8 mouse cellular contexts compared by ENCODE assay signal in the genomic region with DNA sequence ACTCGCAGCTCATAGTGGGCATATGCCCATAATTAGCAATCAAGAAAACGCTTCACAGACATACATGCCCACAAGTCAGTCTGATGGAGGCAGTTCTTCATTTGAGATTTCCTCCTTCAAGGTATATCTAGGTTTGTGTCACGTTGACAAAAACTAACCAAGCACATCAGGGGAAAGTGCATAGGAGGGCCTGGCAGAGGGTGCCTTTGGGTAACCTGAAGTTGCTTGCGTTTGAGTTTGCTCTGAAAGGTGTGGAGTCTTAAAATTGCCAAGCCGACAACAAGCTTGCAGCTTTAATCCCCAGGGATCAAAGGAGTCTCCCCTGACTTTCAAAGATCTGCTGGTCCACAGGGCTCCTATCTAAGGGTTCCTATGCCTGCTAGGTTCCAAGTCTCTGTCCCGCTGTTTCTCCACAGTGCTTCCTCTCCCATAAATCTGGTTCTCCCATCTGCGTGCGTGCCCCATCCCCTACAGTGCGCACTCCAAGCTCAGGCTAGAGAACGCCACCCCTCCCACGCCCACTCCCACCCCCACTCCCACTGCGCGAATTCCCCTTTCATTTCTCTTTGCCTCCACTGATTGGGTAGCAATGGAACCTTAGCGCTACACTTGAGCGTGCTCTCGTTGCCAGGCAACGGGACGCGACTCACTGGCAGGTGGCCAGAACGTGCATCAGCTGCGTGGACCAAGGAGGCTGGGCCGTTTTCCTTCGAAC. TPM values are rescaled to one million over a fixed set of nuclear protein-coding genes. Genes with fewer than 3 reads are reported as not detected.
DNase-seq lines count a peak whose midpoint lies in the region; ATAC-seq and TF ChIP-seq lines count a peak whose summit lies in the region.

A gene (plus strand): TSS at position 683 of the 715 bp plus-strand sequence.

- no peaks in the 10 kb centered on the region for H3K27me3 ChIP-seq in forebrain, embryonic 15.5 days
- no peaks in the 10 kb centered on the region for H3K27me3 ChIP-seq in hindbrain, embryonic 10.5 days (ENCODE audit: insufficient read depth, poor library complexity, severe bottlenecking)
- H3K27me3 ChIP-seq in lung, embryonic 14.5 days (ENCODE audit: insufficient read depth, low read length), result no peaks in the 10 kb centered on the region

- H3K9me3 ChIP-seq in forebrain, embryonic 15.5 days, result no peaks in the 10 kb centered on the region
- H3K9me3 ChIP-seq in hindbrain, embryonic 10.5 days, result no peaks in the 10 kb centered on the region
- no peaks in the 10 kb centered on the region for H3K9me3 ChIP-seq in lung, embryonic 14.5 days (ENCODE audit: low read depth, low read length)

- 12% methylated on average over 23 of the region's 23 CpGs for WGBS in forebrain, embryonic 15.5 days
- 13% methylated on average over 23 of the region's 23 CpGs for WGBS in hindbrain, embryonic 10.5 days
- WGBS in lung, embryonic 14.5 days, result 10% methylated on average over 23 of the region's 23 CpGs

- peak within 1 kb of the TSS; percentile 48 for H3K4me3 ChIP-seq in forebrain, embryonic 15.5 days
- H3K4me3 ChIP-seq in hindbrain, embryonic 10.5 days, result peak within 1 kb of the TSS; percentile 55
- H3K4me3 ChIP-seq in lung, embryonic 14.5 days (ENCODE audit: low read depth, low read length), result peak within 1 kb of the TSS; percentile 35

- peak within 1 kb of the TSS; percentile 39 for H3K9ac ChIP-seq in forebrain, embryonic 15.5 days (replicated peaks)
- peak within 1 kb of the TSS; percentile 9; the same call in 1 of the 2 replicates for H3K9ac ChIP-seq in lung, embryonic 14.5 days

- no peaks in the 10 kb centered on the region for H3K36me3 ChIP-seq in forebrain, embryonic 15.5 days
- H3K36me3 ChIP-seq in hindbrain, embryonic 10.5 days, result no peaks in the 10 kb centered on the region
- no peaks in the 10 kb centered on the region for H3K36me3 ChIP-seq in lung, embryonic 14.5 days (ENCODE audit: insufficient read depth)

- ATAC-seq in forebrain, embryonic 15.5 days (replicated peaks), result peak; percentile 96
- peak; percentile 91 for ATAC-seq in lung, embryonic 14.5 days (ENCODE audit: insufficient read depth)

- peaks cover 8% of the 10 kb centered on the region for H3K4me1 ChIP-seq in forebrain, embryonic 15.5 days
- peaks cover 7% of the 10 kb centered on the region for H3K4me1 ChIP-seq in hindbrain, embryonic 10.5 days (replicated peaks)
- H3K4me1 ChIP-seq in lung, embryonic 14.5 days (ENCODE audit: insufficient read depth), result no peaks in the 10 kb centered on the region

- H3K4me2 ChIP-seq in forebrain, embryonic 15.5 days (replicated peaks), result peak within 1 kb of the TSS; percentile 77
- peak within 1 kb of the TSS; percentile 62 for H3K4me2 ChIP-seq in lung, embryonic 14.5 days

- H3K27ac ChIP-seq in forebrain, embryonic 15.5 days (replicated peaks), result no peak within 1 kb of the TSS
- no peak within 1 kb of the TSS; the same call in 1 of the 2 replicates for H3K27ac ChIP-seq in hindbrain, embryonic 10.5 days
- no peak within 1 kb of the TSS for H3K27ac ChIP-seq in lung, embryonic 14.5 days (ENCODE audit: low read depth)

- DNase-seq in NIH3T3 (ENCODE audit: low read depth), result peak; percentile 38
- DNase-seq in cerebellum, adult 11 months, result peak; percentile 21
- peak; percentile 72 for DNase-seq in hindbrain, embryonic 10.5 days (ENCODE audit: low spot score)
- peak; percentile 42 for DNase-seq in layer of hippocampus, adult 9-10 months (ENCODE audit: low spot score)
- peak; percentile 91 for DNase-seq in lung, embryonic 14.5 days
- DNase-seq in ovary, postnatal 36 days (ENCODE audit: low spot score), result peak; percentile 70
- peak; percentile 42 to 76 for DNase-seq in urinary bladder, postnatal 4 days (ENCODE audit: low spot score in 2 of 2)

- no peak for TF ChIP-seq CTCF in lung, embryonic 14.5 days (IDR thresholded peaks at IDR 0.05; ENCODE audit: low read depth)

RNA-seq across cellular contexts. Expression of the gene that starts here (rescaled TPM):
- 0.22 TPM in 1 of 2 replicates, not detected in the other for polyA plus RNA-seq in forebrain, embryonic 15.5 days (2015; fragmentation: Nextera tagmentation; extraction: Ambion mirVana)
- polyA plus RNA-seq in hindbrain, embryonic 10.5 days (2016; fragmentation: Nextera tagmentation; extraction: Ambion mirVana), result not detected in 2 replicates
- not detected in 2 replicates for polyA plus RNA-seq in lung, embryonic 14.5 days (2014; fragmentation: Nextera tagmentation; extraction: Ambion mirVana)

Comparison
In these comparisons a context has a peak if more than half of its experiments do, and no peak if none do; other contexts are left out.
1. Peak in ATAC-seq, H3K4me3 ChIP-seq, H3K9ac ChIP-seq and H3K4me2 ChIP-seq in forebrain, embryonic 15.5 days; RNA of the gene not detected or under 1 TPM.
2. Peak in DNase-seq and H3K4me3 ChIP-seq in hindbrain, embryonic 10.5 days; RNA of the gene not detected or under 1 TPM.
3. Peak in DNase-seq, ATAC-seq, H3K4me3 ChIP-seq, H3K9ac ChIP-seq and H3K4me2 ChIP-seq in lung, embryonic 14.5 days; RNA of the gene not detected or under 1 TPM.
4. DNase-seq: peak in every context shown above with its lines; median percentile 91 in lung, embryonic 14.5 days; 72 in hindbrain, embryonic 10.5 days; 70 in ovary, postnatal 36 days; 59 in urinary bladder, postnatal 4 days; 42 in layer of hippocampus, adult 9-10 months; 38 in NIH3T3; 21 in cerebellum, adult 11 months.